In the genomic region with DNA sequence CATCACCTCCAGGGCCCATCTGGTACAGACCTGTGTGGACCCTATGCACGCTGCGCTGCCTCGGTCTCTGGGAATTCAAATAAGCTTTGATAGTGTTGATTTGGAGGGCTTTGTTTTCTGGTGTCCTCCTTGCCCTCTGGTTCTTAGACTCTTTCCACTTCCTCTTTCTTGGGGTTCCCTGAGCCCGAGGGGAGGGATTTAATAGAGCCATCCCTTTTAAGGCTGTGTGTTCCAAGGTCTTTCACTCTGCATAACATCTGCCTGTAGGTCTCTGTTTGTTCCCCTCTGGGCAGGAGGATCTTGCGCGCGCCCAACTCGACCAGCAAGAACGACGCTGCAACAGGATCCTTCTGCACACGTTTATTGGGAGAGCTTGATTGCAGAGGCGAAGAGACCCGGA, we compare ENCODE assay signal across 22 mouse cellular contexts. TPM values are rescaled to one million over a fixed set of nuclear protein-coding genes. Genes with fewer than 3 reads are reported as not detected.
A peak's percentile ranks its signal among the peaks of the same experiment; 100 is the strongest.
DNase-seq lines count a peak whose midpoint lies in the region; ATAC-seq and TF ChIP-seq lines count a peak whose summit lies in the region.
"Had no signal": no experiment of that assay in that cellular context is flagged by ENCODE, and none has a peak within 500 bp of the region (broad histone marks: within the 10 kb centered on the region; RNA-seq: fewer than 3 reads in every experiment).

No protein-coding gene starts in this region.

- no peak for TF ChIP-seq POLR2A in MEL (IDR thresholded peaks at IDR 0.05; ENCODE audit: control insufficient read depth in 1 of 2, insufficient read depth in 1 of 2, low read depth in 1 of 2, low read length in 2 of 2, poor library complexity in 1 of 2)

- DNase-seq in 416B (ENCODE audit: low read depth) (peak; percentile 38), MEL (ENCODE audit: low read depth, low spot score) (peak; percentile 52)
- no peak for DNase-seq in adrenal gland, postnatal 4 days (ENCODE audit: low spot score in 2 of 2)
- no peak for DNase-seq in kidney, postnatal 4 days
- no peak for DNase-seq in forebrain, embryonic 10.5 days (ENCODE audit: extremely low spot score, low spot score)
- DNase-seq: adrenal gland, postnatal 10 days; cerebellum, adult 18-20 months; cerebellum, adult 9-11 months; cerebellum, postnatal 36 days; gastrocnemius, postnatal 36 days; heart, postnatal 36 days had no signal

- no peaks in the 10 kb centered on the region for H3K36me3 ChIP-seq in MEL (ENCODE audit: control insufficient read depth in 1 of 2, insufficient read depth in 2 of 2, low read length in 2 of 2)
- H3K36me3 ChIP-seq in forebrain, embryonic 10.5 days (replicated peaks): no peaks in the 10 kb centered on the region
- H3K36me3 ChIP-seq: embryonic facial prominence, embryonic 15.5 days; forebrain, embryonic 15.5 days; G1E; heart, embryonic 13.5 days; hindbrain, embryonic 12.5 days; intestine, embryonic 15.5 days had no signal

- H3K27ac ChIP-seq in MEL (ENCODE audit: control insufficient read depth, low read depth, low read length): no peak overlapping the region
- H3K27ac ChIP-seq in forebrain, embryonic 10.5 days: no peak overlapping the region
- H3K27ac ChIP-seq: embryonic facial prominence, embryonic 15.5 days; forebrain, embryonic 15.5 days; heart, embryonic 13.5 days; hindbrain, embryonic 12.5 days; hindbrain, postnatal 0 days; intestine, embryonic 15.5 days had no signal

- H3K79me2 ChIP-seq in MEL (ENCODE audit: control insufficient read depth, insufficient read depth, low read length, poor library complexity): no peaks in the 10 kb centered on the region

- no peaks in the 10 kb centered on the region for H3K4me1 ChIP-seq in MEL (ENCODE audit: control insufficient read depth in 1 of 2, insufficient read depth in 2 of 2, low read length in 2 of 2)
- H3K4me1 ChIP-seq in forebrain, embryonic 10.5 days: no peaks in the 10 kb centered on the region
- H3K4me1 ChIP-seq: embryonic facial prominence, embryonic 15.5 days; forebrain, embryonic 15.5 days; heart, embryonic 13.5 days; hindbrain, embryonic 12.5 days; intestine, embryonic 15.5 days had no signal

- WGBS in forebrain, embryonic 10.5 days: 94% methylated on average over 13 of the region's 13 CpGs

- TF ChIP-seq CTCF in MEL (IDR thresholded peaks at IDR 0.05 in 2 of 3, conservative IDR thresholded peaks at IDR 0.05 in 1 of 3; ENCODE audit: control insufficient read depth in 1 of 3, insufficient read depth in 1 of 3, low read depth in 2 of 3, low read length in 3 of 3, poor library complexity in 1 of 3, severe bottlenecking in 1 of 3): no peak

- TF ChIP-seq EP300 in MEL (IDR thresholded peaks at IDR 0.05; ENCODE audit: low read depth in 1 of 2, low read length in 2 of 2): no peak

- H3K9me3 ChIP-seq in MEL (replicated peaks; ENCODE audit: insufficient read depth, low read length): no peaks in the 10 kb centered on the region
- peaks cover 4% of the 10 kb centered on the region; the same call in 1 of the 2 replicates for H3K9me3 ChIP-seq in forebrain, embryonic 10.5 days
- H3K9me3 ChIP-seq: embryonic facial prominence, embryonic 15.5 days; forebrain, embryonic 15.5 days; G1E; hindbrain, embryonic 12.5 days; intestine, embryonic 15.5 days had no signal

- no peak overlapping the region for H3K4me3 ChIP-seq in MEL (ENCODE audit: control insufficient read depth in 1 of 2, insufficient read depth in 1 of 2, low read depth in 2 of 2, low read length in 2 of 2)
- no peak overlapping the region for H3K4me3 ChIP-seq in forebrain, embryonic 10.5 days
- H3K4me3 ChIP-seq: embryonic facial prominence, embryonic 15.5 days; erythroblast, embryonic 14.5 days; forebrain, embryonic 15.5 days; heart, embryonic 13.5 days; hindbrain, embryonic 12.5 days; intestine, embryonic 15.5 days had no signal

- H3K9ac ChIP-seq in MEL (ENCODE audit: control insufficient read depth, low read depth, low read length, poor library complexity, severe bottlenecking): no peak overlapping the region
- H3K9ac ChIP-seq: embryonic facial prominence, embryonic 15.5 days; forebrain, embryonic 15.5 days; heart, embryonic 13.5 days; hindbrain, embryonic 12.5 days; intestine, embryonic 15.5 days had no signal

- peak; percentile 37 to 60; a peak in 1 of 4 replicates for ATAC-seq in hematopoietic stem cell, adult 5-6 weeks (replicated peaks in 1 of 2; ENCODE audit: insufficient read depth in 1 of 2, low FRiP score in 2 of 2, low TSS enrichment in 1 of 2, low read depth in 1 of 2, poor library complexity in 2 of 2, severe bottlenecking in 2 of 2)
- ATAC-seq in neutrophil, adult 5-6 weeks (ENCODE audit: extremely low read depth, insufficient number of reproducible peaks, low FRiP score, poor library complexity, severe bottlenecking): 0 out of 2 replicates have a peak, but pooled peaks have one; percentile 16
- ATAC-seq: CD4-positive, CD25-positive, alpha-beta regulatory T cell, adult 4 months; forebrain, embryonic 15.5 days; hindbrain, postnatal 0 days; intestine, embryonic 15.5 days had no signal

- peaks cover 0 to 3% of the 10 kb centered on the region in 2 experiments; a peak in 2 of 4 replicates for H3K27me3 ChIP-seq in MEL (ENCODE audit: control insufficient read depth in 1 of 2, insufficient read depth in 2 of 2, low read length in 2 of 2)
- H3K27me3 ChIP-seq in forebrain, embryonic 10.5 days (ENCODE audit: poor library complexity, severe bottlenecking): no peaks in the 10 kb centered on the region
- H3K27me3 ChIP-seq: embryonic facial prominence, embryonic 15.5 days; forebrain, embryonic 15.5 days; heart, embryonic 13.5 days; hindbrain, embryonic 12.5 days; intestine, embryonic 15.5 days had no signal

- TF ChIP-seq RAD21 in MEL (IDR thresholded peaks at IDR 0.05; ENCODE audit: low read depth, low read length): no peak

TF ChIP-seq in MEL, 35 proteins besides CTCF, POLR2A, EP300 and RAD21:
- TF ChIP-seq CHD1 (IDR thresholded peaks at IDR 0.05; ENCODE audit: low read depth, low read length): no peak
- no peak for TF ChIP-seq MYB (IDR thresholded peaks at IDR 0.05; ENCODE audit: low read depth, low read length)
- TF ChIP-seq TBP (IDR thresholded peaks at IDR 0.05; ENCODE audit: low read depth, low read length): 0 out of 2 replicates have a peak, but pooled peaks have one; percentile 43
TF ChIP-seq in MEL: peak in this region for 1.

RNA-seq across cellular contexts. Expression of gene Coro1a, which starts 14.0 kb away (rescaled TPM):
- total RNA-seq in MEL (2012; rRNA removed): 195 and 279 TPM in 2 replicates
- 100 to 1,000 TPM in 1 of 2 experiments, not detected in 1; 204 TPM for polyA plus RNA-seq in MEL (2012; ENCODE audit: insufficient read depth in 1 of 2, insufficient read length in 2 of 2, low read depth in 1 of 2, low replicate concordance in 2 of 2, missing spikeins in 1 of 2)
- total RNA-seq in hematopoietic stem cell, adult 5-6 weeks (2017): 352 and 456 TPM in 2 replicates
- 1,403 and 1,487 TPM in 2 replicates for total RNA-seq in neutrophil, adult 5-6 weeks (2017)
- 10 to 100 TPM; 15.5 to 18.9 TPM for total RNA-seq in adrenal gland, postnatal 4 days (2021)
- 33.6 and 40.3 TPM in 2 replicates for polyA plus RNA-seq in forebrain, embryonic 10.5 days (2016; fragmentation: Nextera tagmentation; extraction: Ambion mirVana)

RNA-seq across cellular contexts. Expression of gene Slx1b, which starts 26.1 kb away (rescaled TPM):
- 4.6 and 5.4 TPM in 2 replicates for total RNA-seq in MEL (2012; rRNA removed)
- polyA plus RNA-seq in MEL (2012; ENCODE audit: insufficient read depth in 1 of 2, insufficient read length in 2 of 2, low read depth in 1 of 2, low replicate concordance in 2 of 2, missing spikeins in 1 of 2): 10 to 100 TPM in 1 of 2 experiments, not detected in 1; 10.2 TPM
- total RNA-seq in hematopoietic stem cell, adult 5-6 weeks (2017): 4.1 and 6.3 TPM in 2 replicates
- 3.3 and 4.2 TPM in 2 replicates for total RNA-seq in neutrophil, adult 5-6 weeks (2017)
- 10 to 100 TPM; 18.4 to 18.9 TPM for total RNA-seq in adrenal gland, postnatal 4 days (2021)
- 13.5 and 14.0 TPM in 2 replicates for polyA plus RNA-seq in forebrain, embryonic 10.5 days (2016; fragmentation: Nextera tagmentation; extraction: Ambion mirVana)

RNA-seq across cellular contexts. Expression of gene Bola2, which starts 26.4 kb away (rescaled TPM):
- 138 and 163 TPM in 2 replicates for total RNA-seq in MEL (2012; rRNA removed)
- 100 to 1,000 TPM in 1 of 2 experiments, not detected in 1; 436 TPM for polyA plus RNA-seq in MEL (2012; ENCODE audit: insufficient read depth in 1 of 2, insufficient read length in 2 of 2, low read depth in 1 of 2, low replicate concordance in 2 of 2, missing spikeins in 1 of 2)
- total RNA-seq in hematopoietic stem cell, adult 5-6 weeks (2017): 73.1 and 88.6 TPM in 2 replicates
- total RNA-seq in neutrophil, adult 5-6 weeks (2017): 27.4 and 28.0 TPM in 2 replicates
- total RNA-seq in adrenal gland, postnatal 4 days (2021): 10 to 100 TPM; 85.4 to 98.8 TPM
- 213 and 216 TPM in 2 replicates for polyA plus RNA-seq in forebrain, embryonic 10.5 days (2016; fragmentation: Nextera tagmentation; extraction: Ambion mirVana)

RNA-seq across cellular contexts. Expression of gene Mapk3, which starts 37.8 kb away (rescaled TPM):
- total RNA-seq in MEL (2012; rRNA removed): 5.2 and 7.1 TPM in 2 replicates
- 10 to 100 TPM in 1 of 2 experiments, not detected in 1; 45.1 TPM for polyA plus RNA-seq in MEL (2012; ENCODE audit: insufficient read depth in 1 of 2, insufficient read length in 2 of 2, low read depth in 1 of 2, low replicate concordance in 2 of 2, missing spikeins in 1 of 2)
- 32.4 and 35.8 TPM in 2 replicates for total RNA-seq in hematopoietic stem cell, adult 5-6 weeks (2017)
- 48.8 and 51.2 TPM in 2 replicates for total RNA-seq in neutrophil, adult 5-6 weeks (2017)
- total RNA-seq in adrenal gland, postnatal 4 days (2021): 100 to 1,000 TPM; 162 to 172 TPM
- 54.4 and 55.7 TPM in 2 replicates for polyA plus RNA-seq in forebrain, embryonic 10.5 days (2016; fragmentation: Nextera tagmentation; extraction: Ambion mirVana)

RNA-seq across cellular contexts. Expression of gene Gdpd3, which starts 44.5 kb away (rescaled TPM):
- total RNA-seq in MEL (2012; rRNA removed): 12.6 and 12.7 TPM in 2 replicates
- polyA plus RNA-seq in MEL (2012; ENCODE audit: insufficient read depth in 1 of 2, insufficient read length in 2 of 2, low read depth in 1 of 2, low replicate concordance in 2 of 2, missing spikeins in 1 of 2): 10 to 100 TPM in 1 of 2 experiments, not detected in 1; 13.0 TPM
- total RNA-seq in hematopoietic stem cell, adult 5-6 weeks (2017): 3.3 and 16.4 TPM in 2 replicates
- 25.8 and 26.5 TPM in 2 replicates for total RNA-seq in neutrophil, adult 5-6 weeks (2017)
- total RNA-seq in adrenal gland, postnatal 4 days (2021): 1 to 10 TPM; 9.3 to 9.5 TPM
- polyA plus RNA-seq in forebrain, embryonic 10.5 days (2016; fragmentation: Nextera tagmentation; extraction: Ambion mirVana): 0.77 and 0.98 TPM in 2 replicates

Comparison
In these comparisons a context has a peak if more than half of its experiments do, and no peak if none do; other contexts are left out.
1. DNase-seq: peak in 416B (single experiment) and MEL (single experiment); none in adrenal gland, postnatal 4 days (0 of 2), kidney, postnatal 4 days (0 of 2) and forebrain, embryonic 10.5 days (single experiment).